Mouse (Mus musculus) kidney, postnatal 0 days (tissue): ENCODE data around the gene Limd2. TPM values are rescaled to one million over a fixed set of nuclear protein-coding genes. Genes with fewer than 3 reads are reported as not detected.

Source experiments
- ATAC-seq: fragments of 200-750 bp; cut with Nextera tagmentation; replicated peaks from 2 replicates; pipeline ENCODE4 v1.8.0; 2017; ENCODE audit warnings: low read depth, moderate number of reproducible peaks, moderate TSS enrichment, moderate library complexity; ENCODE audit not compliant: low FRiP score
- DNase-seq: peaks from one replicate; pipeline ENCODE4 v3.0.0-alpha.2; 2016; ENCODE audit warnings: low spot score
- H3K27ac ChIP-seq: fragments of 300-500 bp; sonication (generic); 2 replicates; pipeline ENCODE4 v1.5.1; 2014; ENCODE audit warnings: mild to moderate bottlenecking
- H3K27me3 ChIP-seq: fragments of 300-500 bp; sonication (generic); 2 replicates; pipeline ENCODE4 v1.6.1; 2014; ENCODE audit warnings: low read length, mixed read lengths; ENCODE audit not compliant: insufficient read depth
- H3K36me3 ChIP-seq: fragments of 300-500 bp; sonication (generic); 2 replicates; pipeline ENCODE4 v1.6.1; 2014; ENCODE audit warnings: low read length, mixed read lengths; ENCODE audit not compliant: insufficient read depth
- H3K4me1 ChIP-seq: fragments of 300-500 bp; sonication (generic); replicated peaks from 2 replicates; pipeline ENCODE4 v1.6.1; 2014; ENCODE audit warnings: antibody characterized with exemption, low read length, mixed read lengths; ENCODE audit not compliant: insufficient read depth
- H3K4me2 ChIP-seq: fragments of 300-500 bp; sonication (generic); 2 replicates; pipeline ENCODE4 v1.6.1; 2014; ENCODE audit warnings: mild to moderate bottlenecking, low read length, moderate library complexity, mixed read lengths
- H3K4me3 ChIP-seq: fragments of 300-500 bp; sonication (generic); replicated peaks from 2 replicates; pipeline ENCODE4 v1.5.1; 2014; ENCODE audit warnings: low read depth, low read length
- H3K9ac ChIP-seq: fragments of 300-500 bp; sonication (generic); 2 replicates; pipeline ENCODE4 v1.6.1; 2014; ENCODE audit warnings: low read depth, low read length
- H3K9me3 ChIP-seq: fragments of 300-500 bp; sonication (generic); replicated peaks from 2 replicates; pipeline ENCODE4 v1.6.1; 2016; ENCODE audit warnings: low read length, inconsistent platforms, mixed read lengths
- CTCF ChIP-seq: IDR thresholded peaks from 2 replicates; pipeline ENCODE4 v1.5.1; 2016; ENCODE audit warnings: antibody characterized with exemption, low read depth, mild to moderate bottlenecking, moderate library complexity
- WGBS: fragments of 180-500 bp; shearing (Covaris S2); extraction: QIAGEN DNeasy Blood & Tissue Kit; methylation state at CpG from one replicate; pipeline ENCODE4 v1.1.7; 2014; 5-methylcytosine and 5-hydroxymethylcytosine counted together
- polyA plus RNA-seq: library from polyadenylated mRNA; unstranded; fragments of >200 nt; fragmentation: Nextera tagmentation; extraction: Ambion mirVana; gene quantifications from 2 replicates; pipeline ENCODE4 v1.2.1, GENCODE M21; 2015

Limd2 gene
- polyA plus RNA-seq, 1 experiment from 2014 or later, result 132 TPM

DNA sequence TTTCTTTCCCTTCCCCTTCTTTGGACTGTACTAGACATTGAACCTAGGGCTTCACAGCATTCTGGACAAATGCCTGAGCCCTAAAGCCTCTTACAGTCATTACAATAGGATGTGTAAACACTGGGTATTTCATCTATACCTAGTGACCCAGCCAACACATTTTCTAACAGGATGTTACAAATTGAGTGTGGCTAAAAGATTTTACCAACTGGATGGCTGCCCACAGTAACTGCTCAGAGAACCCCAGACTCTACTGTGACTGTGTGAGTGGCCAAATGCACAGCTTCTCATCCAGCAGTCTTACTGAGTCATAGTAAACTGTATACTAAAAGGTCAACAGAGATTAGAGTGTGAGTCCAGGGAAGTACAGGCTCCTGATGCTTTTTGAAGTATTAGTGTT, 34.7 kb upstream of the Limd2 start:
- no peaks in the 10 kb centered on the region; the same call in 1 of the 2 replicates for H3K4me1 ChIP-seq
- DNase-seq, result no peak
- no peaks in the 10 kb centered on the region for H3K9me3 ChIP-seq
- no peak for ATAC-seq
- H3K9ac ChIP-seq, result no peak overlapping the region
- no peak overlapping the region for H3K27ac ChIP-seq
- 0 out of 2 replicates have a peak, but pooled peaks cover 12% of the 10 kb centered on the region for H3K36me3 ChIP-seq
- H3K4me3 ChIP-seq, result no peak overlapping the region
- no peak for TF ChIP-seq CTCF
- no peaks in the 10 kb centered on the region for H3K27me3 ChIP-seq
- H3K4me2 ChIP-seq, result no peak overlapping the region

GRCm38 (mm10) chr11:106194891-106195290, 34.2 kb upstream of the Limd2 start:
- Histone ChIP-seq H3K27me3 (no peaks in the 10 kb centered on the region), H3K4me1 (no peaks in the 10 kb centered on the region; the same call in 1 of the 2 replicates), H3K36me3 (0 out of 2 replicates have a peak, but pooled peaks cover 10% of the 10 kb centered on the region), H3K9me3 (no peaks in the 10 kb centered on the region), H3K27ac (no peak overlapping the region), H3K4me3 (no peak overlapping the region), H3K4me2 (no peak overlapping the region), H3K9ac (no peak overlapping the region)
- WGBS, result 94% methylated on average over 7 of the region's 7 CpGs
- TF ChIP-seq CTCF, result no peak
- ATAC-seq, result no peak
- no peak for DNase-seq

DNA sequence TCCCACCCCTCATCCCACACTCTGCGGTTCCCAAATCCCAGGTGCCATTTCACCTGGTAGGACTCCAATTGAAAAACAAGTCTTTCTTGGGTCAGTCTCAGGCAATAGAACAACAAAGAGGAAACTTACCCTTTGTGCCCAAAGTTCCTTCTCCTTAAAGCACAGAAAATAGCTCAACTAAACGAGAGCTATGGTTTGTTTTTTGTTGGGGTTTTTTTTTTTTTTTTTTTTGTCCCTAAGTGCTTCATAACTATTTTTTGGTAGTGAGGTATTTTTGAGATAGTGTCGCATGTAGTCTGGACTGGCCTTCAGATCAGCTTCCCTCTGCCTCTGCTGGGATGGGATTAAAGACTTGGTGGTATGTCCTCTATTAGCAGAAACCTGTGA, 33.5 kb upstream of the Limd2 start:
- 0 out of 2 replicates have a peak, but pooled peaks cover 10% of the 10 kb centered on the region for H3K36me3 ChIP-seq
- no peak for DNase-seq
- 24% methylated on average over 3 of the region's 3 CpGs for WGBS
- peak overlapping the region; percentile 80 for H3K4me2 ChIP-seq
- H3K27me3 ChIP-seq, result no peaks in the 10 kb centered on the region
- H3K9ac ChIP-seq, result peak overlapping the region; percentile 49
- ATAC-seq, result no peak
- H3K27ac ChIP-seq, result peak overlapping the region; percentile 88
- TF ChIP-seq CTCF, result no peak
- no peaks in the 10 kb centered on the region; the same call in 1 of the 2 replicates for H3K4me1 ChIP-seq
- H3K4me3 ChIP-seq, result peak overlapping the region; percentile 66
- H3K9me3 ChIP-seq, result no peaks in the 10 kb centered on the region

DNA sequence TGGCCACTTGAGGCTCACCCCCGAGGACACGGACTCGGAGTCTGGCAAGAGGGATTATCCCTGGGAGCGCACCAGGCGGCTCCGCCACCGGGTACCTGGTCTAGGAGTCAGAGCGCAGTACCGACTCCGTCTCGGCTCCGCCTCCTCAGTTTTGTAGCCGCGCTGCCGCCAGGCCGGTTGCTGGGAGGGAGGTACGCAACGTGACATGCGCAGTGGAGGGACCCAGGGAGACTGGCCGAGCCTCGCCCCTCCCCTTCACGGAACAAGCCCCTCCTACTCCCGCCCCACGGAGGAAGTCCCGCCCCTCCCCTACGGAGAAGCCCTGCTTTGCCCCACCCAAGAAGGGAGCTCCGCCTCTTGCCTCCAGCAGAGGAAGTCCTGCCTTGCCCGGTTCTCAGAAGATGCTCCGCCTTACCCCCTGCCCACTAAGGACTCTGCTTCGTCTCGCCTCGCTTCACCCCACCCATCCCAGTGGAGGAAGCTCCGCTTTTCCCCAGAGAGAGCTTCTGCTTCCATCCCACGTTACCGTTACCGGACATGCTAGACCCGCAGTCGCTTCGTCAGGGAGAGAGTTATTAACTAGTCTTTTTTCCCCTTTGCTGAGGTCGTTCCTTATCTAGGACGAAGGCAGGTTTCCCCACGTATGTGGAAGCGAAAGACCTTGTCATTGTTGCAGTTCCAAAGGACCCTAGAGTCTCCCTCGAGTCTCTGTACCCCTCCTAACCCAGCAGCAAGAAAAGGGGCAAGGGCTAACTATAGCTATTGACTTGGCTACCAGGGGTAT, 32.9 kb upstream of the Limd2 start:
- Histone ChIP-seq H3K4me3 (peak overlapping the region; percentile 66), H3K4me2 (peak overlapping the region; percentile 80), H3K36me3 (0 out of 2 replicates have a peak, but pooled peaks cover 10% of the 10 kb centered on the region), H3K27me3 (no peaks in the 10 kb centered on the region), H3K4me1 (no peaks in the 10 kb centered on the region; the same call in 1 of the 2 replicates), H3K9me3 (no peaks in the 10 kb centered on the region), H3K27ac (peak overlapping the region; percentile 90), H3K9ac (peak overlapping the region; percentile 70)
- ATAC-seq (peak; percentile 95), DNase-seq (peak; percentile 99)
- under 1% methylated on average over 43 of the region's 44 CpGs for WGBS
- TF ChIP-seq CTCF, result no peak; the same call in 1 of the 2 replicates

GRCm38 (mm10) chr11:106192657-106193370, 32.2 kb upstream of the Limd2 start:
- DNase-seq, result peak; percentile 29

GRCm38 (mm10) chr11:106192241-106192640, 31.6 kb upstream of the Limd2 start:
- Histone ChIP-seq H3K9me3 (no peaks in the 10 kb centered on the region), H3K27me3 (no peaks in the 10 kb centered on the region), H3K9ac (no peak overlapping the region), H3K4me2 (peak overlapping the region; percentile 80), H3K27ac (no peak overlapping the region), H3K36me3 (0 out of 2 replicates have a peak, but pooled peaks cover 3% of the 10 kb centered on the region), H3K4me3 (peak overlapping the region; percentile 66; the same call in 1 of the 2 replicates), H3K4me1 (no peaks in the 10 kb centered on the region; the same call in 1 of the 2 replicates)
- TF ChIP-seq CTCF, result no peak
- WGBS, result 69% methylated on average over 5 of the region's 5 CpGs
- DNase-seq (no peak), ATAC-seq (no peak)

More at GRCm38 (mm10) chr11:106192657-106193370, 32.2 kb upstream of the Limd2 start:
- Histone ChIP-seq H3K27me3 (no peaks in the 10 kb centered on the region), H3K4me2 (peak overlapping the region; percentile 80), H3K4me3 (peak overlapping the region; percentile 66), H3K9me3 (no peaks in the 10 kb centered on the region), H3K4me1 (no peaks in the 10 kb centered on the region; the same call in 1 of the 2 replicates), H3K36me3 (0 out of 2 replicates have a peak, but pooled peaks cover 3% of the 10 kb centered on the region), H3K9ac (peak overlapping the region; percentile 70), H3K27ac (peak overlapping the region; percentile 90)
- TF ChIP-seq CTCF, result peak; percentile 30; the same call in 1 of the 2 replicates
- WGBS, result 7% methylated on average over 19 of the region's 19 CpGs
- ATAC-seq, result 0 out of 2 replicates have a peak, but pooled peaks have one; percentile 2
